ENCODE assay signal across 15 mouse cellular contexts in genomic region chr2:101368278-101368677, GRCm38 (mm10).
DNase-seq lines count a peak whose midpoint lies in the region; ATAC-seq and TF ChIP-seq lines count a peak whose summit lies in the region.
"Had no signal": no experiment of that assay in that cellular context is flagged by ENCODE, and none has a peak within 500 bp of the region (broad histone marks: within the 10 kb centered on the region; RNA-seq: fewer than 3 reads in every experiment).

No protein-coding gene starts in this region.

- H3K36me3 ChIP-seq in kidney, adult 2 months (ENCODE audit: control insufficient read depth, insufficient read depth, low read length), result no peaks in the 10 kb centered on the region
- H3K36me3 ChIP-seq in lung, embryonic 16.5 days (ENCODE audit: control insufficient read depth, insufficient read depth, low read length), result no peaks in the 10 kb centered on the region
- H3K36me3 ChIP-seq: limb, embryonic 10.5 days; liver, embryonic 15.5 days had no signal

- H3K4me2 ChIP-seq in lung, embryonic 16.5 days (ENCODE audit: low read depth, low read length), result no peak overlapping the region
- H3K4me2 ChIP-seq: liver, embryonic 15.5 days had no signal

- no peak for TF ChIP-seq POLR2A in kidney, adult 2 months (IDR thresholded peaks at IDR 0.05; ENCODE audit: low read depth, low read length)

- DNase-seq in adrenal gland, postnatal 14 days, result peak; percentile 21
- DNase-seq in adrenal gland, adult 2 months, result no peak
- peak; percentile 3 for DNase-seq in kidney, adult 2 months
- no peak for DNase-seq in kidney, adult 9 months
- DNase-seq in lung, postnatal 14 days, result no peak
- DNase-seq in NIH3T3 (ENCODE audit: low read depth), result peak; percentile 3
- DNase-seq in B cell, adult 2 months, result no peak
- DNase-seq: cerebellum, adult 9-11 months; gastrocnemius, postnatal 14 days; right cerebral cortex, postnatal 25 days; thymus, postnatal 36 days had no signal

- H3K27me3 ChIP-seq in kidney, adult 2 months (replicated peaks; ENCODE audit: control insufficient read depth, insufficient read depth, low read length), result no peaks in the 10 kb centered on the region
- no peaks in the 10 kb centered on the region for H3K27me3 ChIP-seq in lung, embryonic 16.5 days (ENCODE audit: control insufficient read depth, insufficient read depth, low read depth, low read length)
- H3K27me3 ChIP-seq: liver, embryonic 15.5 days; Patski had no signal

- H3K4me3 ChIP-seq in kidney, adult 2 months (ENCODE audit: insufficient read depth, low read depth, low read length), result no peak overlapping the region
- no peak overlapping the region for H3K4me3 ChIP-seq in lung, embryonic 16.5 days (ENCODE audit: low read length)
- H3K4me3 ChIP-seq: limb, embryonic 10.5 days; liver, embryonic 15.5 days had no signal

- no peak overlapping the region for H3K27ac ChIP-seq in kidney, adult 2 months (ENCODE audit: insufficient read depth, low read depth, low read length)
- no peak overlapping the region for H3K27ac ChIP-seq in lung, embryonic 16.5 days (ENCODE audit: low read length)
- H3K27ac ChIP-seq: limb, embryonic 10.5 days; liver, embryonic 15.5 days had no signal

- no peak overlapping the region for H3K9ac ChIP-seq in lung, embryonic 16.5 days (ENCODE audit: low read length)
- H3K9ac ChIP-seq: liver, embryonic 15.5 days had no signal

- 0 out of 2 replicates have a peak, but pooled peaks have one; percentile 28 for ATAC-seq in lung, embryonic 16.5 days (ENCODE audit: low read depth)
- ATAC-seq: Patski had no signal

- no peaks in the 10 kb centered on the region for H3K9me3 ChIP-seq in lung, embryonic 16.5 days (ENCODE audit: control insufficient read depth, low read length)
- H3K9me3 ChIP-seq: limb, embryonic 10.5 days; liver, embryonic 15.5 days had no signal

- H3K4me1 ChIP-seq in kidney, adult 2 months (ENCODE audit: control insufficient read depth, insufficient read depth, low read length), result no peaks in the 10 kb centered on the region
- H3K4me1 ChIP-seq in lung, embryonic 16.5 days (replicated peaks; ENCODE audit: control insufficient read depth, insufficient read depth, low read length), result no peaks in the 10 kb centered on the region
- H3K4me1 ChIP-seq: limb, embryonic 10.5 days had no signal

- TF ChIP-seq CTCF in kidney, adult 2 months (conservative IDR thresholded peaks at IDR 0.05; ENCODE audit: insufficient read depth, insufficient read length, low read depth, low read length), result no peak

- WGBS in kidney, adult 2 months, result 72% methylated on average over 4 of the region's 4 CpGs
- 62% methylated on average over 4 of the region's 4 CpGs for WGBS in lung, embryonic 16.5 days

Comparison
In these comparisons a context has a peak if more than half of its experiments do, and no peak if none do; other contexts are left out.
1. DNase-seq: peak in adrenal gland, postnatal 14 days (single experiment), kidney, adult 2 months (single experiment) and NIH3T3 (single experiment); none in adrenal gland, adult 2 months (single experiment), kidney, adult 9 months (single experiment), lung, postnatal 14 days (single experiment) and B cell, adult 2 months (0 of 2).